Mouse (Mus musculus) layer of hippocampus, adult 6 months (tissue): ENCODE measurements around the gene Gm17190. TPM values are rescaled to one million over a fixed set of nuclear protein-coding genes. Genes with fewer than 3 reads are reported as not detected.

Experiments
- long read RNA-seq, 2 experiments: library from polyadenylated mRNA; unstranded; transcript quantifications; one replicate each; pipeline ENCODE4 v2.0.0; 2019 to 2020
- polyA plus RNA-seq: library from polyadenylated mRNA; unstranded; fragments of <200 nt; fragmentation: Nextera tagmentation; gene quantifications from 2 replicates; pipeline ENCODE4 v1.2.3, GENCODE M21; 2021

The Gm17190 gene
- polyA plus RNA-seq, result not detected in 2 replicates
- long read RNA-seq, experiment 1, result 0 reads
- long read RNA-seq, experiment 2, result 0 reads

GRCm38 (mm10) chr13:96081754-96082153 lies at the start of gene Gm17190:
Gene Gm17190, plus strand, starts transcription at chr13:96082054.

DNA sequence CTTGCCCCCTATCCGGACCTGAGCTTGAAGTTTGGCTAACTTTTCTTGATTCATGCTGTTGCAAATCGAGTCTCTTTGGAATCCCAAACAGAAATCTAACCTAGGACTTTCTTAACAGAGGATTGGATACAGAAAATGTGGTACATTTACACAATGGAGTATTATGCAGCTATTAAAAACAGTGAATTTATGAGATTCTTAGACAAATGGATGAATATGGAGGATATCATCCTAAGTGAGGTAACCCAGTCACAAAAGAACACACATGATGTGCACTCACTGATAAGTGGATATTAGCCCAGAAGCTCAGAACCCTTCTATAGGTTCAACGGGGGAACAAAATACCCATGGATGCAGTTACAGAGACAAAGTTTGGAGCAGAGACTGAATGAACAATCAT lies 578 bp upstream of the Gm17190 start, which contains the start of gene Gm20075:
TSS of gene Gm20075 (minus strand) at position 101 of the 400 bp plus-strand sequence.

DNA sequence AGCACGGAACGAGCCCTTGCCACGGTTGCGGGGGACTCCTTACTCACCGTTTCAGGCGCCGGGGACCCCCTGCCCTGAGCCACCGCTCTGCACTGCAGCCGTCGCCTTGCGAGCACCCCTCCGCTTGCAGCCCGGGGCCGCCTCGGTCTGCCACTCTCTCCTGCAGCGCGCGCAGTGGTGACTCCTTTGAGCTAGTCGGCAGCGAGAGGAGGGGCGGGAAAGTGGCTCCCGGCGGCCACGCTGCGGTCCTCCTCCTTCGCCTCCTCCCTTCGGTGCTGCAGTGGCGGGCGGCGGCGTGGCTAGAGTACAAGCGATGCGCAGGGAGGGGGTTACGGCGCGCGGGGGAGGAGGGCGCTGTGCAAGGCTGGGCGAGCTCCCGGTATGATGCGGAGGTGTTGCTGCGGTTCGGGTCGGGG lies 50.6 kb downstream of the Gm17190 start, which contains the start of gene Sv2c:
TSS of gene Sv2c (minus strand) at position 177 of the 416 bp plus-strand sequence.

Other genes starting within 250 kb of the Gm17190 start
- 5.5 and 6.3 TPM in 2 replicates for gene Iqgap2, start 190.1 kb upstream of the Gm17190 start, polyA plus RNA-seq
- gene Gm20075, start 678 bp upstream of the Gm17190 start, polyA plus RNA-seq, result 5.9 and 6.2 TPM in 2 replicates
- gene Sv2c, start 50.5 kb downstream of the Gm17190 start, polyA plus RNA-seq, result 3.0 and 4.0 TPM in 2 replicates